Mouse (Mus musculus) spleen, postnatal 10 days (tissue): ENCODE data around the gene Med27.
A peak's percentile ranks its signal among the peaks of the same experiment; 100 is the strongest.

Experiments
- DNase-seq, 2 experiments: peaks; one replicate each; pipeline ENCODE4 v3.0.0; 2021 to 2022; ENCODE audit warnings: low spot score in 2 of 2

The Med27 gene

GRCm38 (mm10) chr2:29346629-29347271 lies at the start of gene Med27:
TSS of gene Med27 (plus strand) at chr2:29346819.
- peak; percentile 74 to 94 for DNase-seq

GRCm38 (mm10) chr2:29309966-29310365 lies 36.7 kb upstream of the Med27 start:
- DNase-seq: peak in 1 of 2 experiments; percentile 37

- DNase-seq: no peak
These were observed 34.6 kb upstream of the Med27 start for GRCm38 (mm10) chr2:29312058-29312457.

GRCm38 (mm10) chr2:29317906-29318470 lies 28.6 kb upstream of the Med27 start:
- no peak for DNase-seq

- DNase-seq: no peak
These were observed 28.0 kb upstream of the Med27 start for GRCm38 (mm10) chr2:29318596-29318995.

GRCm38 (mm10) chr2:29320229-29320751 lies 26.3 kb upstream of the Med27 start:
- DNase-seq: no peak

- no peak for DNase-seq
These were observed 25.8 kb upstream of the Med27 start for GRCm38 (mm10) chr2:29320780-29321179.

GRCm38 (mm10) chr2:29324456-29324855 lies 22.2 kb upstream of the Med27 start:
- no peak for DNase-seq

- DNase-seq: no peak
These were observed 16.1 kb upstream of the Med27 start for GRCm38 (mm10) chr2:29330471-29330870.

GRCm38 (mm10) chr2:29338396-29338795 lies 8.2 kb upstream of the Med27 start:
- DNase-seq: no peak

GRCm38 (mm10) chr2:29358696-29359375 lies 12.2 kb downstream of the Med27 start:
- no peak for DNase-seq

- DNase-seq: no peak
These were observed 14.3 kb downstream of the Med27 start for GRCm38 (mm10) chr2:29360956-29361355.

GRCm38 (mm10) chr2:29365000-29365695 lies 18.5 kb downstream of the Med27 start:
- DNase-seq: no peak

GRCm38 (mm10) chr2:29368730-29369129 lies 22.1 kb downstream of the Med27 start:
- DNase-seq: no peak

GRCm38 (mm10) chr2:29372176-29372575 lies 25.6 kb downstream of the Med27 start:
- DNase-seq: no peak

- DNase-seq: no peak
These were observed 35.1 kb downstream of the Med27 start for GRCm38 (mm10) chr2:29381683-29382082.

GRCm38 (mm10) chr2:29382583-29382982 lies 36.0 kb downstream of the Med27 start:
- DNase-seq: no peak

- DNase-seq: no peak
These were observed 36.5 kb downstream of the Med27 start for GRCm38 (mm10) chr2:29383133-29383532.

- no peak for DNase-seq
These were observed 38.8 kb downstream of the Med27 start for GRCm38 (mm10) chr2:29385405-29385804.

GRCm38 (mm10) chr2:29387268-29387667 lies 40.6 kb downstream of the Med27 start:
- no peak for DNase-seq

GRCm38 (mm10) chr2:29388937-29389336 lies 42.3 kb downstream of the Med27 start:
- DNase-seq: no peak

- no peak for DNase-seq
These were observed 44.5 kb downstream of the Med27 start for GRCm38 (mm10) chr2:29391086-29391485.
